Mouse (Mus musculus) v-Abl transformed pro-B cells (cell line): Measurements from ENCODE around the gene Pfkp.

ENCODE experiments used
- in situ Hi-C, 2 experiments: fragments of 400-800 bp; cut with MboI; formaldehyde crosslinking; loops; one replicate each; pipeline ENCODE4 v1.15.1; 2025; ENCODE audit not compliant: unreplicated experiment in 2 of 2

The Pfkp gene

DNA sequence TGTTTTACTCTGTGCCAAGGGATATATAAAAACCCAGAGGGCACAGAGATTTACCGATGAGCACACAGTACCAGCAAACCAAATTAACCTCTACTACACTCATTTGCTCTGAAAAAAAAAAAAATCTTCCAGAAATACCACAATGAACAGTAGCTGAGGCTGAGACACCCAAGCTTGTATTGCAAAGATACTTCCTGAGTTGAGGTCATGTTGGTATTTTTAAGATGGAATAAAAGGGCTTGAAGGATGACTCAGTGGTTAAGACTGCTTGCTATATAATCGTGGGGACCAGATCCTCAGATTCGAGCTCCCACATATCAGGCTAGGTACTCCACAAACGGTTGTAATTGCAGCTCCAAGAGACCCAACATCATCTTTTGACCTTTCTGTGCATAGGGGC is 24.5 kb downstream of the Pfkp start:
- in situ Hi-C loops, result no loop called here

DNA sequence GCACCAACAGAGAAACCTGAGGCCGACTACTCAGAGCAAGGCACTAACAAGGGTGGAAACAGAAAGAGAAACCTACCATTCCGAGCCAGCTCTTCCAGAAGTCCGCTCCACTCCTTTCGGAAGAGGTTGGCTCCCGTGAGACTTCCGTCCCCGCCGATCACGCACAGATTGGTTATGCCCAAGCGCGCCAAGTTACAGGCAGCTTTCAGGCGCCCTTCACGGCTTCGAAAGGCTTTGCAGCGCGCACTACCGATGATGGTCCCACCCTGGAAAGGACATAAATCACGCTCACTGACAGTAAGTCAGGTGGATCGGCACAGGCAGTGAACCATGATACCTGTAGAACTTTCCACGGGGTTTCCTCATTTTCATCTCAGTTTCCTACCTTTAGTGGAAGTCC is 26.7 kb downstream of the Pfkp start:
- in situ Hi-C loops, result no loop called here

DNA sequence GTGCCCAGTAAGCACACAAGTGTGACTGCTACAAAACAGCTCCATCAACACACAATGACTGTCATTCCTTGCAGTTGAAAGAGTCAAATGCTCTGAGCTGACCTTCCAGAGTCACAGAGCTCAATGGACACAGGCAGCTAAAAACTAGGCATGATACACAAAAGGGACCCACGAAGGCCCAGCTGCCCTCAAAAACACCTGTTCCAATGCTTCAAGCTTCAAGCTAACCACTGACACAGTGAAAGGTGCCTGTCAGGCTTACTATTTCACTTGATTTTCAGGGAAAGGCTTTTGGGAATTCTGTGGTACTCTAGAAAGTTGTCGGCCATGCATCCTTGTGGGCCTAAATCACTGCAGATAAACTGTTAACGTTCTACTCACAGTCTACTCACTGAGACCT is 28.3 kb downstream of the Pfkp start:
- in situ Hi-C loops, result no loop called here

DNA sequence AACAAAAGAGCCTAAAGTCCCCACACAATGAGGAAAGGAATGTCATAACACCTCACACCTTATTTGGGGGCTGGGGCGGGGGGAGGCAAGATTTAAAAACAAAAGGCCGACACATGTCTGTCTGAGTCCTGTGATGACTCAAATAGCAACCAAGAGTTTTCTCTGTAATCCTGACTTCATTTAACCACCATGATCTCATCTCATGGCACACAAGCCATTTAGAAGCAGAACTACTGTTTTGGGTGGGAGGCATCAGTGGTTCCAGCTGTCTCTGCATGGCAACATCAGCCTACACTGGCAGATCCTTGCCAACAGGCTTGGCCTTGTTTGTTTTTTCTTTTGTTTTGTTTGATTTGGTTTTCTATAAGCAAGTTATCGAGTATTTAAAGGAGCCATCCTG is 29.9 kb downstream of the Pfkp start:
- in situ Hi-C loops, result no loop called here

DNA sequence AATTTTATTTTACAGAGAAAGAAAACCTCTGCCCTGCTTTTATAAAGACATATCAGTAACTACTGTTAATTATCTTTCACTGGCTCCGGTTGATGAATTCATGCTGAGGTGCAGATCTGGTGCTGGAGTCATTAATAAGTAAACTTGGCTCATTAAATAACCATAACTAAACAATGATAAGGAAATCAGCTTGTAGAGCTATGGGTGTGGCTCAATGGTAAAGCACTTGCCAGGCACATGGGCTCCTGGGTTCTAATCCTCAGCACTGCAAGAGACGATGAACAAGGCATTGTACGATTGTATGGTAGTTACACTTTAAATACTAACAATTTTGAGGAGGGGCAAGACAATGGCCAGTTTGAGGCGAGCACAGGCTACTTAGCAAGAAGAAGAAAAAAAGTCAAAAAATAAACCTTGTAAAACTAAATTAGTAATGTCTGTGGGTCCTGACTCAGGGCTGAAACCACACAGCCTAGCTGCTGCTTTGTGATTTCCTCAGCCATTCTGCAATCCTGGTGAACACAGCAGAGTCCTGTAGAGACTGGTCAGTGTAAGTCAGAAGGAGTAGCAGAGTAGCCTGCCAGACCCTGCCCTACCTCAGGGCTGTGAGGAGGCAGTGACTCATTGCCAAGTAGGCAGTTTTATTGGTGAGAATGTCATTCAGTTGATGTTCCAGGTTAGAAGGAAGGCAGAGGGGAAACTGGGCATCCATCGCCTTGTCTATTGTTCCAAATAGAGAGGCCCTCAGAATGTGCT is 34.7 kb downstream of the Pfkp start:
- in situ Hi-C loops, result no loop called here

DNA sequence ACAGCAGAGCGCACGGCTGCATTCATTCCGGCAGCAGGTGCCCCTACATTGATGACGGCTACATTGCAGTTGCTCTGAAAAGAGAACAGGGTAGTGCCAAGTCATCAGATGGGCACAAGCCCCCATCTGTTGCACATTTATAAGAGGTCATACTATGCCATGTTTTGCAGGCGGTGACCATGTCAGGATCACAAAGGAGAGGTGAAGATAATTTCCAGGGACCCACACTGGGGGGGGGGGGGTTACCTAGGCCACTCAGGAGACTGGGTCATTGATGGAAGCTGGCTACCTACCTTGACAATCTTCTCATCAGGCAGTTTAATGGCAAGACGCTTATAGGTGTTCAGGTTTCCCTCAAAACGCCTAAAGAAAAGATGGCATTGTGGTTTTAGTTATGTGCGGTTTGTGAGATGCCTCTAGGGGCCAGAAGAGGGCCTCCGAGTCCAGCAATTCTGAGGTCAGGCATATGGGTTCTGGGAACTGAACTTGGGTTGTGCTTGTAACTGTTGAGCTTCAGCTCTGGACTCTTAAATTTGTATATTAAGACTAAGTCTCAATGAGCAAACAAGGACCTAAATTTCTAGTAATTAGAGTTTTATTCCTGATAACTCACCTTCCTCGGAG is 45.7 kb downstream of the Pfkp start:
- in situ Hi-C loops, result no loop called here

DNA sequence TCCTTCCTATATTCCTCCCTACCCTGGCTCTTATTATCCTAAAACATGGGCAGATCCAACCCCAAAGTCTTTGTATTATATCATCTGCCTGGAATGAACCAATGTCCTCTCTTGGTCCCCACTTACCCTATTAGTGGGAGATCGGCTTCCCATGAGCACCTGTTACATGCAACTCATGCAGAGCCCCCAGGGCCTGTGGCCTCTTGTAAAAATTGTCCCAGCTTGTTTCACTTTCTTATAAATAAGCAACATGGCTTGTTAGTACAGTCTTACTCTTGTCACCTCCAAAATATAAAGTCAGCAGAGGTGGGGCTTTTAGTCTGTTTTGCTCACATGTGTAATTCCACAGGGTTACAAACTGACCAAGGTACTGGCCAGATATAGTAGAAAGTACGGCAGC is 46.9 kb downstream of the Pfkp start:
- in situ Hi-C loops, result no loop called here

DNA sequence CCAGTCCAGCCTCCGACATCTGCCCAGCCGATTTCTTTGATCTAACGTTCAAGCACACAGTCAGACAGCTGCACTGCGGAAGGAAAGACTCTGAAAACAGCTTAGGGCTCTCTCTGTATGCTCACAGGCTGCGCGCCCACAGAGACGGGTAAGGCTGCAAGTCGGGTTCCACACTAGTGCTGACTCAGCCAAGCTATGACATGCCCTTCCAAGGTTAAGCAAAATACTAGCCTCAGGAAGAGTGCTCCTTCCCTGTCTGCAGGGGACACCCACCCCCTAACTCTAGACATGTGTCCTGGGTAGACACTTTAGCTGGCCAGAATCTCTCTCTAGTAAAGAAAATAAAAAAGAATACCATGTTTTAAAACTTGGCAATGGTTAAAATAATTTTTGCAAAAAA is 48.0 kb downstream of the Pfkp start:
- in situ Hi-C loops, result no loop called here

DNA sequence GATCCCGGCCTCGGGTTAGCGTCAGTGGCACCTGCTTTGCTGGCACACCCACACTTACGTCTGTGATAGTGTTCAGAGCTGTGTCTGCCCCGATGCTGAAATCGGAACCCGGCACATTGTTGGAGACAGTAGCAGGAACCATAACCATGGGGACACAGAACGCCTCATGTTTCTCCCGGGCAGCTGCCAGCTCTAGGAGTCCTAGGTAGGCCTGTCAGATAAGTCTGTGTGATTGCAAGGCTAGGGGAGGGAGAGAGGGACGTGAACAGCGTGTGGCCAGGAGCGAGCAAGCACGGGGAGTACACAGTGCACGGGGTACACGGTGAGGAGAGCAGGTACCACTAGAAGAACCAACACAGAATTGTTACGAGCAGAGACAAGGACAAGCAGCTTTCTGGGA is 50.8 kb downstream of the Pfkp start:
- in situ Hi-C loops, result no loop called here

DNA sequence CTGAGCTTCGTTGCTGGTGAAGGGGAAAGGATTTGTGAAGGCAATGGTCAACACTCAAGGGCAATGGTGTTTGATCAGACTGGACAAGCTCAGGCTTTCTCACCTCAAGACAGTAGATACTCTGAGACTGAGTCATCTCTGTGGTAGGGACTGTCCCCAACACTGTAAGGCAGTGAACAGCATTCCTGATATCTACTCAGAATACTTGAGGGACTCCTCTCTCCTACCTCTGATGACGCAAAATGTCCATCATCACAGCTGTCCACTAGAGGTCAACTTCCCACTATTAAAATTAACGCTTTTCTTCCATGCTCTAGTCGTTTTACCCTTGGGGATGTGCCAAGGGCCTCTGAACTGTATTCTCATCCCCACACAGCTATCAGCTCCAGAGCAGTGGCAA is 53.2 kb downstream of the Pfkp start:
- in situ Hi-C loops, result no loop called here

DNA sequence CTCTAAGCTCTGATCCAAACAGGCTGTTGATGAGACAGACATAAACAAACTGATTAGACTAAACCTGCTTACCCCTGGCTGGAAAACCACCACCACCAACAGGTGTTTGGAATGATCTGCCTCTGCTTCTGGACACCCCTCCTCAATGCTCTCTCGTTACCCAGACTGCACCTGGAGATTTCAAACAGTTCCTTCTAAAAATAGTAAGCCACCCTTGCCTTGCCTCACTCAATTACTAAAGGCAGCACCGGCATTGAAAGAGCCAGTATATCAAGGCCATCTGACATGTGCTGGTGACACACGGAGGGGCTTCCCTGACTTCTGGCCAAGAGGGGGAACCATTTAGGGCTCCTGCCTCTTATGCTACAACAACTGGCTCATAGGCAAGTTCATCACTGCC is 57.7 kb downstream of the Pfkp start:
- in situ Hi-C loops, result no loop called here

DNA sequence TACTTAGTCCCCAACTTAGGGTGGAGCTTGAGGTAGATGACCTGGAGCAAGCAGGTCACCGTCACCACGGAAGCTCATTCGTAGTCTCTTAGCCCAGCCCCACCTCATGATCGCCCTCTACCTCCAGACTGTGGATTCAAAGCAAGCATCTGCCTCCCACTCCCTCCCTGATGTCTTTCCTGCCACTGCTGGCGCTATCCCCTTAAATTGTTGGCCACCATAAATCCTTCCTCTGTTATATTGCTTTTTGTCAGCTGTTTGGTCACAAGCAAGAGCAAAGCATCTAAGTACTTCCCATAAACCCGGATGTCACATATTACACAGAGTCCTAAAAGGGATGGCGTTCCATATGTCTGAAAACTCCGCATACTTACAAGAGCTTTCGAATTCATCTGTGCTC is 62.6 kb downstream of the Pfkp start:
- in situ Hi-C loops, result no loop called here

DNA sequence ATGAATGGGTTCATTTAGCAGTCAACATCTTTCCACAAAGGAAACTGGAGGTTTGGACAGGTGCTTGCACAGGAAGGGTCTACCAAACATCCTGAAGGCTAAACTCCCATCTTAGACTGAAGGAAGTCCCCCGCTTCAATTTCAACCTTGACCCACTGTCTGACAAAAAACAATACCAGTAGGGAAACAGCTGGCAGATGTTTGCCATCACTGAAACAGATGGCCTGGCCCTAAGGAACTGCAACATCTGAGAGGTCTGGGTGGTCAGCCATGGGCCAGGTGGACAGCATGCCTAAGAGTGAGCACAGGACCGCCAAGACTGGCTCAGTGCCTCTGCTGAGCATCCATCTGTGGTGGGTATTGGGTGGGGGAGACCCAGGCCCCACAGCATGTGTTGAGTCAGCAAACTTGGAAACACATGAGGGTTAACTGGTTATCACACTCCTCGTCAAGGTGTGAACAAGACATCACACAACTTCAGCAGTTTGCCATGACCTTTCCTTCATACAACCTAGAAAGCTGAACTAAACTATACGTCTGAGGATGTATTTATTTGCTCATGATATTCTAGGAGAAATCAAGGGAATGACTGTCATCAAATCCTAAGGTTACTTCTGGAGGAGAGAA is 65.0 kb downstream of the Pfkp start:
- in situ Hi-C loops, result loop anchor here (5.0 kb wide), 2 partner anchors 49 to 104 kb away; no protein-coding TSS in a partner anchor

DNA sequence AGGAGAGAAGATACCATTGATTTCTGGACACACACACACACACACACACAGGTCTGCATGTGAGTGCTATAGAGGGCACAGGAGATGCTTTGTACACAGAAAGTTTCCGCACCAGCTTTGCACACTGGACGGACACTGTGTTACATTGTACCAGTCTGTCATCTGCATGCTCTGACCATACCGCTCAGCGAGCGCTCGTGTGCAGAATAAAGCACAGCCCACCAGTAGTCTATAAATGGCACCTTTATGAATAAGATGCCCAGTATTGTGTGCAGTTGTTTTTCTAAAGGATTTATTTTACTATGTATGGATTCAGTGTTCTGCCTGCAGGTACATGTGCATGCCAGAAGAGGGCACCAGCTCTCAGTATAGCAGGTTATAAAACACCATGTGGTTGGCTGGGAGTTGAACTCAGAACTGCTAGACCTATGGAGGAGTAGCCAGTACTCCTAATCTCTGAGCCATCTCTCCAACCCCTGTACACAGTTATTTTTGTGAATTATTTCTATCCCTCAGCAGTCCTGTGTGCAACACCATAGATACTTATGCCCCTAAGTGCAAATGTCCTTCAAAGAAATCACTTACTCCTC is 72.6 kb downstream of the Pfkp start:
- in situ Hi-C loops, result loop anchor here in 1 of 2 experiments (5.0 kb wide), 1 partner anchor 111 kb away; no protein-coding TSS in a partner anchor

DNA sequence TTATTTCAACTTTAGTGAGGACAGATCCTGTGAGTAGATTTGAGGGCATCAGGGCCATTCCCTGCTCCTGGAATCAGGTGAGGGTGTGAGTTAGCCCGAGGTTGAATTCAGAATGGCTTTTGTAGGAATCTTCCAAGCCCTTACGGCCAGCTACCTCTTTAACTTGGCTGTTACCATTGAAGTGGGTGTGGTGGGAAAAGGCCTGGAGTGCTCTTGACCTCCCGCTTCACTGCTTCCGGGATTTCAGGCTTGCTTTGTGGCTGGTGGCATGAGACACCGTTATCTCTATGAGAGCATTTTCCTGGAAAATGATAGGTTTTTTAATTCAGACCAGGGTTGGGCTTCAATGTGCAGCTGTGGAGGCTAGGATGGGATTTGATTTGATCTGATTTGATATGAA is 83.0 kb downstream of the Pfkp start:
- in situ Hi-C loops, result no loop called here

DNA sequence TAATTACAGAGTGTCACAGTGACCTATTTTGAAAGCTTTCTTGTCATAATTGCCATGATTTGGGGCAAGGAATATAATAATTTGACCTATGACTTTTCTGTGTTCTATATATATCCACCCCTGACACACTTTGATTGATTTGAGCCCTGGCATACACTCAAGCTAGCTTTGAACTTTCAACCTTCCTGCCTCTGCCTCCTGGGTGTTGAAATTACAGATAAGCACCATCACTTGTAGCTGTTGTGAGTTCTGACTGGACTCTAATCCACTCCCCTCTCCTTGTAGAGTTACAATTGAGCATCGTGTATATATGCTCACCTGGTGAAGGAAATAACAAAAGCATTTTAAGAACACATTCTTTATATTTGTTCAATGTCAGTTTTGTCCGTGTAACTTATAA is 86.2 kb downstream of the Pfkp start:
- in situ Hi-C loops, result no loop called here

DNA sequence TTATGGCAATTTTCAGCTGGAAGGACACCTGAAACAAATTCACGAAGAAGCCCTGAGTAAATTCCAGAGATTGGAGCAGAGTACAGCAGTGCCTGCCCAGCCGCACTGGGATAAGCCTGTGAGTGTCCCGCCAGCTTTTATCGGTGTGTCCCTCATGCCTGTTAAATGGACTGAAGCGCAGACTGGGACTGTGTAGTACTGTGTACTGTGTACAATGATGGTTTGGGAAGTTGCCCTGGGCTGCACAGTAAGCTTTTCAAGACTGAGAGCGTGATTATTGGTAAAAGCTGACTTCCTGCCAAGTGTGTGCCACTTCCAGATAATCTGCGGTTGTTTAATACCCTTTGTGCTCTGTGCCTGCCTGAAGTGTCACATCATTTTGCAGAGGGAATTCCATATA is 90.8 kb downstream of the Pfkp start:
- in situ Hi-C loops, result no loop called here

DNA sequence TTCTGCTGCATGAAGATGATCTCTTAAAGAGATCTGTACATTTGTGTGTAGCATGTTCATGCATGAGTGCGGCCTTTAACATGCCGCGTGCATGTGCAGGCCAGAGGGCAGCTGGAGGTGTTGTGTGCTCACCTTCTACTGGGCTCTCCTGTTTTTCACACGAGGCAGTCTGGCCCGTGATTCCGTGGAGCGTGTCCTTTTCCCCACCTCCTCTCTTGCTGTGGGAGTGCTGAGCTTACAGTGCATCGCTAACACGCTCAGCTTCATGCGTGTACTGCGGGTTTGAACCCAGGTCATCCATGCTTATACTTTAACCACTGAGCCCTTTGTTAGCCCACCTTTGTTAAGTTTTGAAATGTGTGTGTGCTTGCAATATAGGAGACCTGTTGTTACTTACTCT is 92.9 kb downstream of the Pfkp start:
- in situ Hi-C loops, result no loop called here

DNA sequence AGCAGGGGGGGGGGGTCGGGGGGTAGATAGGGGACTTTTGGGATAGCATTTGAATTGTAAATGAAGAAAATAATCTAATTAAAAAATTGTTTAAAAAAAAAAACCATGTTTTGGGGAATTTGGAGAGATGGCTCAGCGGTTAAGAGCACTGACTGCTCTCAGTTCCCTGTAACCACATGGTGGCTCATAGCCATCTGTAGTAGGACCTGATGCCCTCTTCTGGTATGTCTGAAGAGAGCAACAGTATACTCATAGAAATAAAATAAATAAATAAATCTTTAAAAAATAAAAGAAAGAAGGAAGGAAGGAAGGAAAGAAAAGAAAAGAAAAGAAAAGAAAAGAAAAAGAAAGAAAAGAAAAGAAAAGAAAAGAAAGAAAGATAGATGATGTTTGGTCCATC is 94.9 kb downstream of the Pfkp start:
- in situ Hi-C loops, result no loop called here

DNA sequence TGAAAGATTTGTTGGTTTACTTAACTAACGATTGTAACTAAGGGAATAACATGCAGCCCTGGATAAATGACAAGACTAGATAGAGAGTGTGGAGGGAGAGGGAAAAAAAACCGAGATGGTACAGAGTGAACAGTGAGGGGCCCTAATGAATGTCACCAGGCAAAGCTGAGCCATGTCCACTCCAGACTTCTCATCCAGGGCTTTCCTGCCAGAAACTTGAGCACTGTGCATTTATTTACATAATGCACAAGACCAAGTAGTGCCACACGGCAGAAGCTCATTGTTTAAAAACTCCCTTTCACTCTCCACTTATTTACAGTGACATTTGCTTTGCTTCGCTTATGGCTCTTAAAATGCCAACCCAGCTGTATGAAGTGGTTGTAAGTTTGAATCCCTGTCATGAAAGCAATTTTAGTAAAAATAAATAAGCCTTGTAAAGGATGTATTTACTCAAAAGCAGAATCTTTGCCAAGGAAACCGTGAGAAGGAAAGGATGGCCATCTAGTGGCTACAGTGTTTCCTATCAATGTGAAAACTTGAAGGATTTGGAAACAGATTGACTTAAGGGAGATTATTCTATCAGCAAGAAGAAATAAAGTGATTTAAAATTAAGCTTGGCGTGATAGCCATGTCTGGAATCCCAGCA is 113.2 kb downstream of the Pfkp start:
- in situ Hi-C loops, result no loop called here

DNA sequence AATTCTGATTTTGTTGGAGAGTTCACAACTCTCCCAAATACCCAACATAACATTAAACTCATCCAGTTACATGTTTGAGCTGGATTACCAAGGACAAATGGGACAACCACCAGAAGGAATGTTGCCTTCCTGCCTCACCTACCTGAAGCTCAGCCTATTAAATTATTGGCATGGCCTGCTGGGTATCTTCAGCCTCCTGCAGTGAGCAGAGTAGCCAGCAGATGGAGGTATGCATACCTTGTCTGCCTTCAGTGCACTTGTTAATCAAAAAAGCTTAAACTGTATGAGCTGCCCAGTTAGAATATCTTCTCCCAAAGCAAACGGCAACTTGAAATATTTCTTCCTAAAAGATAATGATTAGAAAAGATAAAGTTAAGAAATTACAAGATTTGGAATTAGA is 115.9 kb downstream of the Pfkp start:
- in situ Hi-C loops, result no loop called here
